Mouse (Mus musculus) CH12.LX (cell line): ENCODE measurements at regions not wholly inside any gene's neighbourhood (a gene's known extent, or its start where the extent isn't known, plus 50 kb on each side); places are given as distances from the start of the nearest gene placed in this dataset.

Experiments used
- DNase-seq: peaks from one replicate; pipeline ENCODE4 v3.0.0-alpha.2; 2013; ENCODE audit errors: extremely low read depth
- H3K27ac ChIP-seq: 2 replicates; pipeline ENCODE4 v1.5.1; 2012; ENCODE audit warnings: low read depth, mild to moderate bottlenecking, control low read depth, moderate library complexity; ENCODE audit not compliant: insufficient read depth
- H3K27me3 ChIP-seq: replicated peaks from 2 replicates; pipeline ENCODE3; 2012; ENCODE audit warnings: inconsistent platforms
- H3K36me3 ChIP-seq, 2 experiments: replicated peaks in 1 of 2; 2 replicates each; pipeline versions ENCODE3 to v1.6.1; 2012; ENCODE audit warnings: inconsistent platforms in 1 of 2, low read length in 1 of 2, mild to moderate bottlenecking in 1 of 2, mixed read lengths in 1 of 2, moderate library complexity in 1 of 2; ENCODE audit not compliant: control insufficient read depth in 1 of 2, insufficient read depth in 1 of 2
- H3K4me1 ChIP-seq, 2 experiments: 2 replicates each; pipeline ENCODE4 v1.6.1; 2012; ENCODE audit warnings: inconsistent platforms in 1 of 2, moderate library complexity in 1 of 2; ENCODE audit not compliant: insufficient read depth in 2 of 2, control insufficient read depth in 1 of 2
- H3K4me2 ChIP-seq: 2 replicates; pipeline ENCODE4 v1.6.1; 2012; ENCODE audit warnings: low read depth, mild to moderate bottlenecking, control low read depth; ENCODE audit not compliant: poor library complexity, insufficient read depth, severe bottlenecking
- H3K4me3 ChIP-seq, 3 experiments: fragments of 150-350 bp in 1 of 3; sonication (generic) in 1 of 3; replicated peaks in 1 of 3; 2 replicates each; pipeline versions ENCODE3 to v1.5.1; 2011 to 2012; ENCODE audit warnings: low read depth in 2 of 3, low read length in 2 of 3, mild to moderate bottlenecking in 2 of 3, moderate library complexity in 2 of 3, control low read depth in 1 of 3, improper control_type of control experiment in 1 of 3, inconsistent platforms in 1 of 3, mixed read lengths in 1 of 3; ENCODE audit not compliant: poor library complexity in 1 of 3
- H3K79me2 ChIP-seq: replicated peaks from 2 replicates; pipeline ENCODE4 v1.6.1; 2012; ENCODE audit warnings: mild to moderate bottlenecking, moderate library complexity; ENCODE audit not compliant: control insufficient read depth, poor library complexity, insufficient read depth, severe bottlenecking; ENCODE audit errors: extremely low read depth
- H3K9ac ChIP-seq: 2 replicates; pipeline ENCODE4 v1.6.1; 2012; ENCODE audit warnings: low read depth, mild to moderate bottlenecking, control low read depth, moderate library complexity; ENCODE audit not compliant: insufficient read depth
- H3K9me3 ChIP-seq: replicated peaks from 2 replicates; pipeline ENCODE3; 2012; ENCODE audit warnings: low read length, inconsistent platforms, mixed read lengths
- BHLHE40 ChIP-seq: IDR thresholded peaks from 2 replicates; pipeline ENCODE4 v1.6.1; 2011; ENCODE audit warnings: mild to moderate bottlenecking, low read depth, low read length, improper control_type of control experiment
- CHD1 ChIP-seq: IDR thresholded peaks from 2 replicates; pipeline ENCODE4 v1.6.1; 2012; ENCODE audit warnings: low read depth, low read length, improper control_type of control experiment, inconsistent platforms
- CTCF ChIP-seq, 2 experiments: IDR thresholded peaks in 1 of 2; conservative IDR thresholded peaks in 1 of 2; 2 replicates each; pipeline ENCODE4 v1.5.1; 2011 to 2012; ENCODE audit warnings: low read depth in 2 of 2, low read length in 2 of 2, improper control_type of control experiment in 1 of 2, inconsistent platforms in 1 of 2, mild to moderate bottlenecking in 1 of 2, moderate library complexity in 1 of 2
- E2F4 ChIP-seq: IDR thresholded peaks from 2 replicates; pipeline ENCODE4 v1.6.1; 2011; ENCODE audit warnings: low read depth, low read length, improper control_type of control experiment; ENCODE audit not compliant: insufficient replicate concordance
- EP300 ChIP-seq: IDR thresholded peaks from 2 replicates; pipeline ENCODE4 v1.6.1; 2011; ENCODE audit warnings: low read length, improper control_type of control experiment
- ETS1 ChIP-seq: conservative IDR thresholded peaks from 2 replicates; pipeline ENCODE4 v1.6.1; 2012; ENCODE audit warnings: low read depth, mild to moderate bottlenecking, inconsistent platforms, low read length, improper control_type of control experiment, moderate library complexity
- GABPA ChIP-seq: IDR thresholded peaks from 2 replicates; pipeline ENCODE4 v1.6.1; 2012; ENCODE audit warnings: low read depth, low read length, improper control_type of control experiment, inconsistent platforms; ENCODE audit not compliant: insufficient replicate concordance
- HCFC1 ChIP-seq: IDR thresholded peaks from 2 replicates; pipeline ENCODE4 v1.6.1; 2012; ENCODE audit warnings: low read depth, mild to moderate bottlenecking, inconsistent platforms, low read length, improper control_type of control experiment
- IRF4 ChIP-seq: IDR thresholded peaks from 2 replicates; pipeline ENCODE4 v1.6.1; 2014; ENCODE audit warnings: low read depth, mild to moderate bottlenecking, inconsistent platforms, low read length, improper control_type of control experiment
- JUN ChIP-seq: IDR thresholded peaks from 2 replicates; pipeline ENCODE4 v1.6.1; 2011; ENCODE audit warnings: low read depth, mild to moderate bottlenecking, low read length, improper control_type of control experiment, moderate library complexity; ENCODE audit not compliant: insufficient read depth
- JUND ChIP-seq: conservative IDR thresholded peaks from 2 replicates; pipeline ENCODE4 v1.6.1; 2011; ENCODE audit warnings: low read depth, low read length, improper control_type of control experiment
- KAT2A ChIP-seq: IDR thresholded peaks from 2 replicates; pipeline ENCODE4 v1.6.1; 2012; ENCODE audit warnings: low read length, improper control_type of control experiment, inconsistent platforms; ENCODE audit not compliant: insufficient replicate concordance
- MAFK ChIP-seq: IDR thresholded peaks from 2 replicates; pipeline ENCODE4 v1.6.1; 2011; ENCODE audit warnings: low read length, improper control_type of control experiment; ENCODE audit not compliant: insufficient replicate concordance
- MAZ ChIP-seq: IDR thresholded peaks from 2 replicates; pipeline ENCODE4 v1.6.1; 2012; ENCODE audit warnings: low read depth, mild to moderate bottlenecking, inconsistent platforms, low read length, improper control_type of control experiment, moderate library complexity
- MYC ChIP-seq: IDR thresholded peaks from 2 replicates; pipeline ENCODE4 v1.6.1; 2011; ENCODE audit warnings: low read depth, mild to moderate bottlenecking, improper control_type of control experiment, low read length
- RCOR1 ChIP-seq: conservative IDR thresholded peaks from 2 replicates; pipeline ENCODE4 v1.6.1; 2012; ENCODE audit warnings: low read depth, mild to moderate bottlenecking, inconsistent platforms, low read length, improper control_type of control experiment
- USF2 ChIP-seq: conservative IDR thresholded peaks from 2 replicates; pipeline ENCODE4 v1.6.1; 2011; ENCODE audit warnings: low read depth, low read length, improper control_type of control experiment
- ZC3H11A ChIP-seq: IDR thresholded peaks from 2 replicates; pipeline ENCODE4 v1.6.1; 2012; ENCODE audit warnings: low read depth, mild to moderate bottlenecking, inconsistent platforms, low read length, improper control_type of control experiment
- ZKSCAN1 ChIP-seq: IDR thresholded peaks from 2 replicates; pipeline ENCODE4 v1.6.1; 2012; ENCODE audit warnings: low read depth, inconsistent platforms, low read length, improper control_type of control experiment, borderline replicate concordance
- ZMIZ1 ChIP-seq: IDR thresholded peaks from 2 replicates; pipeline ENCODE4 v1.6.1; 2012; ENCODE audit warnings: low read depth, mild to moderate bottlenecking, inconsistent platforms, low read length, improper control_type of control experiment
- dilution Hi-C: fragments of 300-500 bp; cut with MboI; formaldehyde crosslinking; loops from 2 replicates; pipeline ENCODE4 v1.14.3; 2020; ENCODE audit warnings: low sequenced_read_pairs; ENCODE audit not compliant: extremely low pct_unique_long_range_greater_than_20kb, extremely low pct_ligation_motif_present
- in situ Hi-C: fragments of 300-500 bp; cut with MboI; formaldehyde crosslinking; loops from 3 replicates; pipeline ENCODE4 v1.14.3; 2019; ENCODE audit warnings: low sequenced_read_pairs, low pct_ligation_motif_present, low pct_unique_long_range_greater_than_20kb, mixed read lengths

DNA sequence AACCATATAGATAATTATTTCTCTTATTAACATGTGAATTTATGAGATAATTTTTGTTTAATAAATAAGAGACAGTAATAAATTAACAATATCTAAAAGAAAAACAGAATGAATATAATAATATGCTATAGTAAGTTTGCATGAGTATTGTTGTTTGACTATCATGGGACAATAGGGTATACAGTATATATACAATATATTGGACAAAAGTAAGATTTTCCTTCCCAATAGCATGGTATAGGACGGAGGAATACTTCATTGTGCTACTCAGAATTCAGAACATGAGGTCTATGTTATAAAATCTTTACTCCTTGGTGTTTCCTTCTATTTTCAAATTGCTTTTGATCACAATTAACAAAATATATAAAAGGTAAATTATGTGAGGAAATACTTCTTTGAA is 771.0 kb upstream of the Pcdh20 start:
- Histone ChIP-seq H3K4me1 (no peaks in the 10 kb centered on the region), H3K79me2 (no peaks in the 10 kb centered on the region), H3K27ac (no peak overlapping the region), H3K9me3 (peaks cover 2% of the 10 kb centered on the region), H3K9ac (no peak overlapping the region), H3K4me2 (no peak overlapping the region), H3K4me3 (no peak overlapping the region), H3K27me3 (no peaks in the 10 kb centered on the region), H3K36me3 (no peaks in the 10 kb centered on the region)
- in situ Hi-C loops, result no loop called here
- no peak for DNase-seq
- dilution Hi-C loops, result no loop called here
- TF ChIP-seq ZMIZ1 (no peak), RCOR1 (no peak), JUN (no peak), KAT2A (no peak), E2F4 (no peak), ZC3H11A (no peak), HCFC1 (no peak)

DNA sequence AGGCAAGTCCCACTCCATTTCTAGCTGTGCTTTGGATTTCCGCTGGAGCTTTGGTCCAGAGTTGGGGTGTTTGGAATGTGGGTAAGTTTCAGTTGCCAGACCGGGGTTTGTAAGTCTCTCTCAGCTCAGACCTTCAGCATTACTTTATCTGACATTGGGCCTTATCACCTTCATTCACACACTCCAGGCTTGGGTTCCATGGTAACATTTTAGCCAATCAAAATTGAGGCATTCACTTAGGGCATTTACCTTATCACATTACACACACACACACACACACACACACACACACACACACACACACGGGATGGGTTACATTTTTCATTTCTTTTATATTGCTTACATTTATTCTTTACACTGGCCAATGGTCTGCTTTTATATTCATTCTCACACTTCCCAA is 765.3 kb upstream of the Pcdh20 start:
- TF ChIP-seq ETS1 (no peak), RCOR1 (no peak), CHD1 (no peak), ZKSCAN1 (no peak), USF2 (no peak), IRF4 (no peak), MYC (no peak)
- no peaks in the 10 kb centered on the region for H3K27me3 ChIP-seq
- H3K4me1 ChIP-seq, result no peaks in the 10 kb centered on the region
- no peaks in the 10 kb centered on the region for H3K36me3 ChIP-seq
- H3K9ac ChIP-seq, result no peak overlapping the region
- H3K9me3 ChIP-seq, result peaks cover 18% of the 10 kb centered on the region
- H3K79me2 ChIP-seq, result no peaks in the 10 kb centered on the region
- no peak overlapping the region for H3K27ac ChIP-seq
- no peak overlapping the region for H3K4me2 ChIP-seq
- H3K4me3 ChIP-seq, result no peak overlapping the region
- no peak for DNase-seq
- in situ Hi-C loops (no loop called here), dilution Hi-C loops (no loop called here)

DNA sequence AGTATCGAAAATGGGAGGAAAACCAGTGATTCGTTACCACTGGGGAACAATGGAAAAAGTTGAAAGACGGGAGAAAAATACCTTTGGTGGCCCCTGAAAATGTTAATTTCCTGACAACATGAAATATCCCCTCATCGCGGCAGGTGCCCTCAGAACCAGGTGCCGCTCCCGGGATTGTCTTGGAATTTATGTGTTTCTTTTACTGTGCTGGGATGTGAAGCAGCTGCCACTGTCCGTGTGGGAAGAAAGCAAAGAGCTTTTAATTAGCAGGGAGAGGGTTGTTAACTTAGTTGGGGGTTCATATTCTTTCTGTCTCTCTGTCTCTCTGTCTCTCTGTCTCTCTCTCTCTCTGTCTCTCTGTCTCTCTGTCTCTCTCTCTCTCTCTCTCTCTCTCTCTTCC is 759.3 kb upstream of the Pcdh20 start:
- Histone ChIP-seq H3K27ac (no peak overlapping the region), H3K4me3 (no peak overlapping the region), H3K27me3 (no peaks in the 10 kb centered on the region), H3K9me3 (peaks cover 33% of the 10 kb centered on the region), H3K4me1 (no peaks in the 10 kb centered on the region), H3K9ac (no peak overlapping the region), H3K36me3 (no peaks in the 10 kb centered on the region), H3K4me2 (no peak overlapping the region), H3K79me2 (no peaks in the 10 kb centered on the region)
- dilution Hi-C loops (no loop called here), in situ Hi-C loops (no loop called here)
- TF ChIP-seq ZMIZ1 (no peak), JUND (no peak), GABPA (no peak), MAFK (no peak), E2F4 (no peak), ZC3H11A (no peak), JUN (no peak), CTCF (conservative IDR thresholded peaks at IDR 0.05 in 1 of 2, IDR thresholded peaks at IDR 0.05 in 1 of 2; ENCODE audit: low read depth in 2 of 2, low read length in 2 of 2) (no peak), EP300 (no peak), IRF4 (no peak), MAZ (no peak), BHLHE40 (no peak)
- DNase-seq, result no peak
